Mouse (Mus musculus): ENCODE measurements at regions not wholly inside any gene's neighbourhood (a gene's known extent, or its start where the extent isn't known, plus 50 kb on each side); places are given as distances from the start of the nearest gene placed in this dataset.
A peak's percentile ranks its signal among the peaks of the same experiment; 100 is the strongest.

DNA sequence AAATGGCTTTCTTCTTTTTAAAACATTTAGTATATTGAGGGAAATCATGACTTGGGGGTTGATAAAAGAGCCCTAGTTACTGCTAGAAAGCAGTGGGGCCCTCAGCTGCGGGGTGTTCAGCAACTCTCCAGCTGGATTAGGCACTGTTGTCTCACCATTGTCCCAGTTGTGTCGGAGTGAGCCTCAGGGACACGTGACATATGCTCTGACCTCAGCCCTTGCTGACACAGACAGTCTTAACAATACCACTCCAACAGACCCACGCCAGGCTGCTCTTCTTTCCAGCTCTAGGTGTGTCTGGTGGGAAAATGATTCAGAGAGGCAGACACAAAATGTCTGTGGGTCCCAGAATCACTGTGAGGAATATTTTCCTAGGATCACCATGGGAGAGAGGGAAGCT, 170.2 kb upstream of the Dyrk2 start:
- H3K9ac ChIP-seq (ENCODE audit: low read depth, low read length) = no peak overlapping the region
- H3K27ac ChIP-seq (ENCODE audit: low read depth, low read length) = no peak overlapping the region
- 51% methylated on average over 4 of the region's 4 CpGs for WGBS
- no peaks in the 10 kb centered on the region for H3K36me3 ChIP-seq (ENCODE audit: control insufficient read depth, insufficient read depth, low read length)
- no peak overlapping the region for H3K4me3 ChIP-seq (ENCODE audit: low read length)
- no peak overlapping the region for H3K4me2 ChIP-seq (replicated peaks; ENCODE audit: low read depth, low read length)
- ATAC-seq (ENCODE audit: low FRiP score, low TSS enrichment) = no peak
- no peaks in the 10 kb centered on the region for H3K9me3 ChIP-seq (ENCODE audit: control insufficient read depth, low read length)
- H3K4me1 ChIP-seq (ENCODE audit: control insufficient read depth, insufficient read depth, low read length) = no peaks in the 10 kb centered on the region
- H3K27me3 ChIP-seq (ENCODE audit: control insufficient read depth, insufficient read depth, low read length) = no peaks in the 10 kb centered on the region

DNA sequence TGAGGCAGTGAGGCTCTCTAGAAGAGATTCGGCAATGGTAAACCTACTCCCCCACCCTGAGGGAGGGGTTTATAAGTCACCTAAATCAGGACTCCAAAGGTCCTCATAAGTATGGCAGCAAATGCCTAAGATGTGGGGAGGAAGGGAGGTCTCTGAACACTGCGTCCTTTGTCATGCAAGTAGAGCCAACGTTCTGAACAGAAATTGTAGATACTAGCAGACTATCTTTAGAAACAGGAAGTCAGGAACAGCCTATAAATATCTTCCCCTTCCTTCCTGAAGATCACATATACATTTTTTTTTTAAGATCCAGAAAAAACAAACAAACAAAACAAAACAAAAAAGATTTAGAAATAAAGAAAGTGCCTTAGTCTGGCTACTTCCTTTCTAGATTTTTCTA, 169.7 kb upstream of the Dyrk2 start:
- no peak overlapping the region for H3K4me3 ChIP-seq (ENCODE audit: low read length)
- no peaks in the 10 kb centered on the region for H3K4me1 ChIP-seq (ENCODE audit: control insufficient read depth, insufficient read depth, low read length)

DNA sequence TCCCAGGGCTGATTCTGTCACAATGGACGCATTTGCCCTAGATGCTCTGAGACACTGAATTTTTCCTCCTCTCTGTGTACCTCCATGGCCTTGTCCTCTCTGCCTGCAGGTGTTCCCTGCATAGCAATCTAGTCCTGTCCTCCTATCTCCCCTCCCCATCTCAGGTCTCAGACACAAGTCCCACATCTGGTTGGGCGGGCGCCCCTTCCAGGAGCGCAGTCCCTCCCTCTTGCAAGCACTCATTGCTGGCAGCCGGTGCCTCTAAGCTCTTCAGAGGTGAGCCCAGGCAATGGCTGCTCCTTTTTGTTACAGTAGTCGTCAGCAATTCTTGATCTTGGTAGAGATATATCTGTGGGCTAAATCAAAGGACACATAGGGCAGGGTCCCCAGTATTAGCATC, 169.0 kb upstream of the Dyrk2 start:
- Histone ChIP-seq H3K4me2 (replicated peaks; ENCODE audit: low read depth, low read length) (no peak overlapping the region), H3K4me1 (ENCODE audit: control insufficient read depth, insufficient read depth, low read length) (no peaks in the 10 kb centered on the region), H3K4me3 (ENCODE audit: low read length) (no peak overlapping the region), H3K36me3 (ENCODE audit: control insufficient read depth, insufficient read depth, low read length) (no peaks in the 10 kb centered on the region), H3K27me3 (ENCODE audit: control insufficient read depth, insufficient read depth, low read length) (no peaks in the 10 kb centered on the region), H3K9me3 (ENCODE audit: control insufficient read depth, low read length) (no peaks in the 10 kb centered on the region), H3K27ac (ENCODE audit: low read depth, low read length) (no peak overlapping the region), H3K9ac (ENCODE audit: low read depth, low read length) (no peak overlapping the region)
- ATAC-seq (ENCODE audit: low FRiP score, low TSS enrichment) = no peak
- WGBS = 81% methylated on average over 6 of the region's 6 CpGs

More for the DNA sequence above, 169.7 kb upstream of the Dyrk2 start:
- 39% methylated on average over 3 of the region's 3 CpGs for WGBS
- ATAC-seq (ENCODE audit: low FRiP score, low TSS enrichment) = no peak
- Histone ChIP-seq H3K27ac (ENCODE audit: low read depth, low read length) (no peak overlapping the region), H3K9ac (ENCODE audit: low read depth, low read length) (no peak overlapping the region), H3K9me3 (ENCODE audit: control insufficient read depth, low read length) (no peaks in the 10 kb centered on the region), H3K36me3 (ENCODE audit: control insufficient read depth, insufficient read depth, low read length) (no peaks in the 10 kb centered on the region), H3K4me2 (replicated peaks; ENCODE audit: low read depth, low read length) (no peak overlapping the region), H3K27me3 (ENCODE audit: control insufficient read depth, insufficient read depth, low read length) (no peaks in the 10 kb centered on the region)

DNA sequence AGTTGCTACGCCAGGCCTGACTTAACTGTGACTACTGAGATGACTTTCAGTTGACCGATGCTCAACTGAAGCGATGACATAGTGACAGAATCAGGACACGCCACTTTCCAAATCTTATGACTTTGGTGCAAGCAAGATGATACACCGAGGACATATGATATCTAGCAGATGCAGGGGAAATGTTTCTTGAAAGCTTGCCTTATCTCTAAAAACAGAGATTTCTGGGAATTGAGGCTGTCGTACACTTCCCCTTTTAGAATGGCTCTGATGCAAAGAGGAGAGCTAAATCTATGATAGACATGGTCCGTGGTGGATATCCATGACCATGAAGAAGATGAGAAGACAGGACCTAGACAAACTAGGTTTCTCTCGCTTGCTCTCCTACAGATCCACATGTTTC, 167.8 kb upstream of the Dyrk2 start:
- H3K36me3 ChIP-seq (ENCODE audit: control insufficient read depth, insufficient read depth, low read length) = no peaks in the 10 kb centered on the region
- H3K4me1 ChIP-seq (ENCODE audit: control insufficient read depth, insufficient read depth, low read length) = no peaks in the 10 kb centered on the region
- no peak overlapping the region for H3K27ac ChIP-seq (ENCODE audit: low read depth, low read length)
- H3K9me3 ChIP-seq (ENCODE audit: control insufficient read depth, low read length) = no peaks in the 10 kb centered on the region
- H3K4me2 ChIP-seq (replicated peaks; ENCODE audit: low read depth, low read length) = no peak overlapping the region
- no peak for ATAC-seq (ENCODE audit: low FRiP score, low TSS enrichment)
- WGBS = 87% methylated on average over 8 of the region's 8 CpGs
- no peaks in the 10 kb centered on the region for H3K27me3 ChIP-seq (ENCODE audit: control insufficient read depth, insufficient read depth, low read length)
- H3K4me3 ChIP-seq (ENCODE audit: low read length) = no peak overlapping the region
- no peak overlapping the region for H3K9ac ChIP-seq (ENCODE audit: low read depth, low read length)

DNA sequence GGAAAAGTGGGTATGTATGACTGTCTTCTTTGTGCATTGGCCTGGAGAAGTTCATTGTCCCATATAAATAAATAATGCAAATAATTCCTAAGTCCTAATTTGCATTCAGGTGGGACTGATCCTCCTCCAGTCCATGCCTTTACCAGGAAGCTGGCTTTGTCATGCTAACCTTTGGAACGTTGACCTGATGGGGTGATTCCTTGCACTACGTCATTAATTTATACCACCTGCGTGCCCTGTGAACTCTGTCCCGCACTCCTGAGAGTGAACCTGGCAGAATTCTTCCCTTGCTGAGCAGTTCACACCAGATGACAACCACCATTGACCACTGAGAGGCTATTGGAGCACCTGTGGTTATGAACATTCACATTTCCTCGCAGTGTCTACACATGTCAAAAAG, 165.9 kb upstream of the Dyrk2 start:
- Histone ChIP-seq H3K9ac (ENCODE audit: low read depth, low read length) (no peak overlapping the region), H3K9me3 (ENCODE audit: control insufficient read depth, low read length) (no peaks in the 10 kb centered on the region), H3K36me3 (ENCODE audit: control insufficient read depth, insufficient read depth, low read length) (no peaks in the 10 kb centered on the region), H3K4me2 (replicated peaks; ENCODE audit: low read depth, low read length) (no peak overlapping the region), H3K27me3 (ENCODE audit: control insufficient read depth, insufficient read depth, low read length) (no peaks in the 10 kb centered on the region), H3K4me1 (ENCODE audit: control insufficient read depth, insufficient read depth, low read length) (no peaks in the 10 kb centered on the region), H3K4me3 (ENCODE audit: low read length) (no peak overlapping the region), H3K27ac (ENCODE audit: low read depth, low read length) (no peak overlapping the region)
- WGBS = 92% methylated on average over 5 of the region's 5 CpGs
- ATAC-seq (ENCODE audit: low FRiP score, low TSS enrichment) = no peak

DNA sequence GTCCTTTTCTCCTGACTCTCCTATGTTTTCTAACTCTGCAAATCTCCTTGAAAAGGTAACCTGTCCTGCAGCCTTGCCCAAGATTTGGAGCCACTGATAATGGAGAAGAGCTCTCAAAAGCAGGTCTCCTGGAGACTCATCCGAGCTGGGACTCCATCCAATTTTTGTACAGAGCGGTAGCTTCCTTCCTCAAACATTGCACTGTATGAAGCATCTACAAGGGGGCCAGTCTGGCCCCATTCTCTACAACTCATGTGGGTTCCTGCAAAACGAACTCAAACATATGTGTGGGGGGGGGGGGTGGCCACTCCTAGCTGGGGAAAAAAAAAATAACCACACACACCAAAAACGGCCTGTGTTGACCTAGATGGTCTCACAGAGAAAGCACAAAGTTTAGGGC, 164.4 kb upstream of the Dyrk2 start:
- WGBS = 78% methylated on average over 4 of the region's 4 CpGs
- no peaks in the 10 kb centered on the region for H3K9me3 ChIP-seq (ENCODE audit: control insufficient read depth, low read length)
- ATAC-seq (ENCODE audit: low FRiP score, low TSS enrichment) = no peak

DNA sequence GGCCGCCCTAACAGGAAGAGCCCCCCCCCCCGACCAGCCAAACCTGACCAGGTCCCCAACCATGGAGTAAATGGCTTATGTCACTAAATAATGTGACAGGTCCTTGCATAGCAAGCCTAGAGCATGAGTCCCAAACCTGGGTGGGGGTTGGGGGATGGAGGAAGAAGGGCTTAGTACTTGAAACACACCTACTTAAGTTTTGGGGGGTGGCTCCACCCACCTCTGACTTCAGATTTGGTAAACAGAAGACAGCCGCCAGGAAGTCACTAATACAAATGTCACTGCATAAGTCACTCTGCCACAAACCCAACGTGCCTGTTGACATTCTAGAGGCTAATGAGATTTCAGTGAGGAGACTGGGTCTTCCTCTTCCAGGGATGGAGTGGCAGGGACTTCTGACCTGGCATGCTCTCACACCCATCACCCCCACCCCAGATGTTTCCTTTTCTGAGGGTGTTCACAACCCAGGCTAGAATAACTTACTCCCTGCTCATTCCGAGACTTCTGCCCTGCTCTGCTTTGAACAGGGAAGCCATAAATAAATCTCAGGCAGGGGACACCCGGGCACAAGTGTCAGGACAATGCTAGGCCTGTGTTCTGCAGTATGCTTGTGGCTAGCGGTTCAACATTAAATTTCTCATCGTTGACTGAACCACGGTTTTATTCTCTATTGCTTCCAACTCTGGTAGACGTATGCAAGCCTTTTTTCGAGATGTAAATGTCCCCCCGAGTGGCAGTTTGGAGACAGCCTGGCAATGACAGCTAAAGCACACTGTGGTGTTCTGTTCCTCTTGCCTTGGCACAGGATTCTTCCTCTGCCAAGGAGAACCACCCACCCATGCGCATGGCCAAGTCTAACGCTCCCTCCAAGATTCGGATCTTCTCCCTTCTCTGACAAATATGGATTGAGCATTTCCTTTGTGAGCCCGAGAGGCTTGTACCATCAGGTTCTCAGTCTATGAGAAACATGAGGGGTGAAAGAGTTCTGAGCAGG, 161.6 kb upstream of the Dyrk2 start:
- Histone ChIP-seq H3K4me1 (ENCODE audit: control insufficient read depth, insufficient read depth, low read length) (0 out of 2 replicates have a peak, but pooled peaks cover 7% of the 10 kb centered on the region), H3K9me3 (ENCODE audit: control insufficient read depth, low read length) (no peaks in the 10 kb centered on the region), H3K27ac (ENCODE audit: low read depth, low read length) (no peak overlapping the region), H3K27me3 (ENCODE audit: control insufficient read depth, insufficient read depth, low read length) (no peaks in the 10 kb centered on the region; the same call in 1 of the 2 replicates), H3K4me2 (replicated peaks; ENCODE audit: low read depth, low read length) (no peak overlapping the region), H3K36me3 (ENCODE audit: control insufficient read depth, insufficient read depth, low read length) (no peaks in the 10 kb centered on the region), H3K9ac (ENCODE audit: low read depth, low read length) (no peak overlapping the region), H3K4me3 (ENCODE audit: low read length) (no peak overlapping the region)
- 46% methylated on average over 16 of the region's 16 CpGs for WGBS
- peak; percentile 77 for ATAC-seq (ENCODE audit: low FRiP score, low TSS enrichment)

More for the DNA sequence above, 164.4 kb upstream of the Dyrk2 start:
- no peaks in the 10 kb centered on the region for H3K4me1 ChIP-seq (ENCODE audit: control insufficient read depth, insufficient read depth, low read length)
- no peaks in the 10 kb centered on the region for H3K27me3 ChIP-seq (ENCODE audit: control insufficient read depth, insufficient read depth, low read length)
- no peak overlapping the region for H3K4me2 ChIP-seq (replicated peaks; ENCODE audit: low read depth, low read length)
- no peak overlapping the region for H3K27ac ChIP-seq (ENCODE audit: low read depth, low read length)
- no peak overlapping the region for H3K9ac ChIP-seq (ENCODE audit: low read depth, low read length)
- H3K4me3 ChIP-seq (ENCODE audit: low read length) = no peak overlapping the region
- no peaks in the 10 kb centered on the region for H3K36me3 ChIP-seq (ENCODE audit: control insufficient read depth, insufficient read depth, low read length)

DNA sequence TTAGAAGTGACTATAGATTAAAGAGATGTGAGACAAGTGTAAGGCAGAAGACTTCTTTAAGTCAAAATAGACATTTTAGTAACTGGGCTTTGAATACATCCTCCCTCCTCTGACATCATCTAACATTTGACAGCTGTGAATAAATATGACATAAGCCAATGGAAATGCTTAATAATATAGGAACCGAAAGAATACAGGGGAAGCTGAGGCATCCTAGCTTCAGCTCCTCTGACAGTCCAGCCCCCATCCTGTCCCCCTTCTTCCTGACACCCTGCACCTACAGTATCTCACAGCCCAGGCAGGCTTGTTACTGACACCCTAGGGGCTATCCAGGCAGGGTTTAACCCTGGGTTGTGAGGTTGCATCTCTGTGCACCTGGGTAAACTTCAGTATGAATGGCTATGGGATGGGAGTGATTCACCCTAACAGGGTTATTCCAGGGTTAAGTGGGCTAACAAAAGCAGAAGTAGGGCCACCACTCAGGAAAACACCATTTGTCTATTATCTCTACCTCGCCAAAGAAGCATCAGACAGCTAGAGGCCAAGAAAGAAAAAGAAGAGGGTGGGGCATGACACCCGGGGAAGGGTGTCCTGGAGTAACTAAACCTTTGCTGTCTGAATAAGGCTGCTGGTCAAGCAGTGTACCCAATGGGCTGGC, 158.6 kb upstream of the Dyrk2 start:
- H3K27me3 ChIP-seq (ENCODE audit: control insufficient read depth, insufficient read depth, low read length) = no peaks in the 10 kb centered on the region; the same call in 1 of the 2 replicates
- H3K27ac ChIP-seq (ENCODE audit: low read depth, low read length) = no peak overlapping the region
- 0 out of 2 replicates have a peak, but pooled peaks cover 7% of the 10 kb centered on the region for H3K4me1 ChIP-seq (ENCODE audit: control insufficient read depth, insufficient read depth, low read length)
- ATAC-seq (ENCODE audit: low FRiP score, low TSS enrichment) = no peak
- H3K4me2 ChIP-seq (replicated peaks; ENCODE audit: low read depth, low read length) = no peak overlapping the region
- H3K9ac ChIP-seq (ENCODE audit: low read depth, low read length) = no peak overlapping the region
- no peaks in the 10 kb centered on the region for H3K36me3 ChIP-seq (ENCODE audit: control insufficient read depth, insufficient read depth, low read length)
- 51% methylated on average over 3 of the region's 3 CpGs for WGBS
- no peaks in the 10 kb centered on the region for H3K9me3 ChIP-seq (ENCODE audit: control insufficient read depth, low read length)
- H3K4me3 ChIP-seq (ENCODE audit: low read length) = no peak overlapping the region
